Mouse (Mus musculus): Measurements from ENCODE around the gene Fgd1. TPM values are rescaled to one million over a fixed set of nuclear protein-coding genes. Genes with fewer than 3 reads are reported as not detected.

The Fgd1 gene
- total RNA-seq, 2 experiments from 2014 or later: 4.7 to 5.6 TPM

GRCm38 (mm10) chrX:151076941-151077485, 31.1 kb downstream of the Fgd1 start:
- no peak for DNase-seq
- intact Hi-C loops (cut with DNase I; ENCODE audit: low total_unique reads): no loop called here

- intact Hi-C loops (cut with DNase I; ENCODE audit: low total_unique reads): no loop called here
- no peak for DNase-seq
Observed at GRCm38 (mm10) chrX:151085599-151085998, 39.6 kb downstream of the Fgd1 start.

- intact Hi-C loops (cut with DNase I; ENCODE audit: low total_unique reads): no loop called here
Observed at GRCm38 (mm10) chrX:151087418-151087817, 41.5 kb downstream of the Fgd1 start.

GRCm38 (mm10) chrX:151096171-151097058, 50.5 kb downstream of the Fgd1 start, which contains the start of gene Tsr2:
TSS of gene Tsr2 (minus strand) at chrX:151096543.
- intact Hi-C loops (cut with DNase I; ENCODE audit: low total_unique reads): no loop called here
- DNase-seq: peak; percentile 72

More at GRCm38 (mm10) chrX:151087418-151087817, 41.5 kb downstream of the Fgd1 start:
- no peak for DNase-seq

- no peak for DNase-seq
- intact Hi-C loops (cut with DNase I; ENCODE audit: low total_unique reads): no loop called here
Observed at GRCm38 (mm10) chrX:151107301-151108067, 61.5 kb downstream of the Fgd1 start.

GRCm38 (mm10) chrX:151116795-151117194, 70.8 kb downstream of the Fgd1 start:
- intact Hi-C loops (cut with DNase I; ENCODE audit: low total_unique reads): loop anchor here (10.0 kb wide), 1 partner anchor 152 kb away; no protein-coding TSS in a partner anchor
- peak; percentile 23 for DNase-seq

GRCm38 (mm10) chrX:151117432-151117831, 71.5 kb downstream of the Fgd1 start:
- intact Hi-C loops (cut with DNase I; ENCODE audit: low total_unique reads): loop anchor here (10.0 kb wide), 1 partner anchor 153 kb away; no protein-coding TSS in a partner anchor
- peak; percentile 4 for DNase-seq

- intact Hi-C loops (cut with DNase I; ENCODE audit: low total_unique reads): no loop called here
- DNase-seq: no peak
Observed at GRCm38 (mm10) chrX:151123933-151124332, 78.0 kb downstream of the Fgd1 start.

- intact Hi-C loops (cut with DNase I; ENCODE audit: low total_unique reads): no loop called here
- DNase-seq: no peak
Observed at GRCm38 (mm10) chrX:151130493-151130892, 84.5 kb downstream of the Fgd1 start.

GRCm38 (mm10) chrX:151132785-151133184, 86.8 kb downstream of the Fgd1 start:
- no peak for DNase-seq

More at GRCm38 (mm10) chrX:151132785-151133184, 86.8 kb downstream of the Fgd1 start:
- intact Hi-C loops (cut with DNase I; ENCODE audit: low total_unique reads): no loop called here

Other genes with a start within 250 kb of the Fgd1 start
- 100 to 1,000 TPM; 324 to 372 TPM for gene Maged2, start 231.8 kb upstream of the Fgd1 start, total RNA-seq (2021)
- 10 to 100 TPM; 32.9 to 35.0 TPM for gene Gnl3l, start 28.8 kb upstream of the Fgd1 start, total RNA-seq (2021)
- 1 to 10 TPM; 8.7 to 9.7 TPM for gene Tsr2, start 50.4 kb downstream of the Fgd1 start, total RNA-seq (2021)
- under 1 TPM; 0.55 to 0.98 TPM for gene Wnk3, start 151.9 kb downstream of the Fgd1 start, total RNA-seq (2021)

Measured in gastrocnemius, postnatal 14 days (tissue).